Mouse (Mus musculus): ENCODE measurements around the gene Cd44. TPM values are rescaled to one million over a fixed set of nuclear protein-coding genes. Genes with fewer than 3 reads are reported as not detected.

Gene Cd44
- polyA plus RNA-seq, 1 experiment = 8.9 TPM

DNA sequence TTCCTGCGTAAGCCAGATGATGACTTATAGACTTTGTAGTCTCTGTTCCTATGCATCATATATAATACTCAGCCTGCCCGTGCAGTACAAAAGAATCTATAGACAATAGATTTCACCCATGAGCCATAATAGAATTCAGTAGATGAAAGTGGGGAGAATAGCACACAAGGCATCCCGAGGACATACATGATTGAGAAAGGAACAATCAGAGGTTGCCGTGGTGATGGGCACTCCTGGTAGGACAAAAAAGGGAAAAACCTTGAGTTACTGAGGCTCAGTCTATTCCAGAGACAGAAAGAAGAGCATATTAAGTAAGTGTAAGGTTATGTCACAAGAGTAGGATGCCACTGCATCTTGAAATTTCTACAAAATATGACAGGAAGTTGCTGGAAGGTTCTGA lies 31.7 kb upstream of the Cd44 start:
- Histone ChIP-seq H3K4me1 (ENCODE audit: control insufficient read depth, insufficient read depth, insufficient read length, low read length) (no peaks in the 10 kb centered on the region), H3K4me3 (ENCODE audit: low read depth, low read length) (no peak overlapping the region), H3K27ac (ENCODE audit: insufficient read depth, low read depth, low read length) (no peak overlapping the region), H3K36me3 (ENCODE audit: control insufficient read depth, insufficient read depth, low read length) (no peaks in the 10 kb centered on the region), H3K27me3 (ENCODE audit: control insufficient read depth, insufficient read depth, low read length) (no peaks in the 10 kb centered on the region)
- 84% methylated on average over 4 of the region's 4 CpGs for WGBS
- TF ChIP-seq POLR2A (IDR thresholded peaks at IDR 0.05; ENCODE audit: low read depth, low read length) (no peak), CTCF (IDR thresholded peaks at IDR 0.05; ENCODE audit: extremely low read depth, insufficient read length, insufficient replicate concordance, low read depth, low read length) (no peak)

DNA sequence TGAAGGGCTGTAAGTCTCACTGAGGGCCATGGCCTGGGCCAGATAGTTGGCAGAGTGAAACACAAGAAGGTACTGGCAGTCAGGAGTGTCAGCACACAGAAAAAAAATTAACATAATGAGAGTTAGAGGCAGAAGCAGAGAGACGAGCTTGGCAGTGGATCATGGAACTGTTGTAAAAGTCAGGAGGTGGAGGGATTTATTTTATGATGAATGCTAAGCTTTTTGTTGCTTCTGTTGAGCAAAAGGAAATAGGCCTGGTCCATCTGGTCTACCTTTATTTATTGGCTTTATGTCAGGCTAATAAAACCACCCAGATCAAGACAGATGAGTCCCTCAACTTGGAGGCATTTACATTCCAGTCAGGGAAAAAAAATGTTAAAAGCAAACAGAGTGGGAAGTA lies 31.2 kb upstream of the Cd44 start:
- Histone ChIP-seq H3K36me3 (ENCODE audit: control insufficient read depth, insufficient read depth, low read length) (no peaks in the 10 kb centered on the region), H3K4me3 (ENCODE audit: low read depth, low read length) (no peak overlapping the region), H3K27me3 (ENCODE audit: control insufficient read depth, insufficient read depth, low read length) (no peaks in the 10 kb centered on the region), H3K27ac (ENCODE audit: insufficient read depth, low read depth, low read length) (no peak overlapping the region), H3K4me1 (ENCODE audit: control insufficient read depth, insufficient read depth, insufficient read length, low read length) (no peaks in the 10 kb centered on the region)
- TF ChIP-seq POLR2A (IDR thresholded peaks at IDR 0.05; ENCODE audit: low read depth, low read length) (no peak), CTCF (IDR thresholded peaks at IDR 0.05; ENCODE audit: extremely low read depth, insufficient read length, insufficient replicate concordance, low read depth, low read length) (no peak)
- 34% methylated on average over 1 of the region's 1 CpGs for WGBS

DNA sequence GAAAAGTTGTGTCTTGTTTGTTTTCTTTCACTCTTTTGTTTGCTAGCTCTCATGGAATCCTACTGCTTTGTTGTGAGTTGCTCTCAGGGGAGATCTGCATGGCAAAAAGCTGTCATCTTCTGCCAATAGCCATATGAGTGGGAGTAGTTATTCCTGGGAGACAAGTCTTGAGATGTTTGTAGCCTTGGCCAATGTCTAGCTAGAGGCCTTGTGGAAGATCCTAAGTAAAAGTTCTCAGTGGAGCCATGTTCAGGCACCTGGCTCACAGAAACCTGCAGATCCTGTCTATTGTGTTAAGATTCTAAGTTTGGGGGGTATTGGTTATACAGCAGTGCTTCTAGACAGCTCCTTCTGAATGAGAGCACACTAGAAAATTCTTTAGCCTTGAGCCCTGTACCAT lies 26.7 kb upstream of the Cd44 start:
- TF ChIP-seq CTCF (IDR thresholded peaks at IDR 0.05; ENCODE audit: extremely low read depth, insufficient read length, insufficient replicate concordance, low read depth, low read length) = no peak
- Histone ChIP-seq H3K4me1 (ENCODE audit: control insufficient read depth, insufficient read depth, insufficient read length, low read length) (no peaks in the 10 kb centered on the region), H3K27ac (ENCODE audit: insufficient read depth, low read depth, low read length) (no peak overlapping the region), H3K4me3 (ENCODE audit: low read depth, low read length) (no peak overlapping the region), H3K36me3 (ENCODE audit: control insufficient read depth, insufficient read depth, low read length) (no peaks in the 10 kb centered on the region), H3K27me3 (ENCODE audit: control insufficient read depth, insufficient read depth, low read length) (no peaks in the 10 kb centered on the region)

DNA sequence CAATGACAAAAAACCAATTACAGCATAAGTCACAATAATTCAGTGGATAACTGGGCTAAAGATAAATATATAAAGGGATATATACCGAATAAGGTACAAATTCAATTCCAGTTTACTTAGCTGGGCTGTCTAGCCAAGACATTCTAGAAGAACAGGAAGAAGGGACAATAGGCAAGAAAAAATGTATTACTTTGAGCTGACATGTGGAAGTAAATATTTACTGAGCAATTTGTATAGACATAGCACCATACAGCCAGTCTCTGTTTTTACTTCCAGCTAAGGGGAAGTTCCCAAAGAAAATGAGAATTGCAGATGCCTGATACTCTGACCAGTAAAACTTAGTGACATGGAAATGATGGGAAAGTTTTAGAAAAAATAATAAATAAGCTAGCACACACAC lies 23.0 kb upstream of the Cd44 start:
- 62% methylated on average over 1 of the region's 1 CpGs for WGBS

DNA sequence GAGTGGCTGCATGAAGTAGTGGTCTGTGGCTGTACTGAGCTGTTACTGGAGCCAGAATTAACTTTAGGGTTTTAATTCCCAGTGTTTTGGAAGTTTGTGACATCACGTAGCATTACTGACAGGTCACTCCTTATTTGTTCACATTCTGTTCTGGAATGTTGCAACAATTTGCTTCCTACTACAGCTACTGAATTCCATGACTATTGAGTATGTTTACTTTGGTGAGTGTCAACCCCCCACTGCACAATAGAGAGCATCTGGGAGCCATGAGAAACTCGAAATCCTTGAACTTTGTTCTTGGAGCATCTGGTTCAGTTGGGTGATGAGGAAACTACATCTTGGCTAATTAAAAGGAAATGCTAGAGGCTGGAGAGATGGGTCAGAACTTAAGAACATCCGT lies 22.2 kb upstream of the Cd44 start:
- TF ChIP-seq POLR2A (IDR thresholded peaks at IDR 0.05; ENCODE audit: low read depth, low read length) (no peak), CTCF (IDR thresholded peaks at IDR 0.05; ENCODE audit: extremely low read depth, insufficient read length, insufficient replicate concordance, low read depth, low read length) (no peak)
- no peaks in the 10 kb centered on the region for H3K27me3 ChIP-seq (ENCODE audit: control insufficient read depth, insufficient read depth, low read length)
- WGBS = 54% methylated on average over 3 of the region's 3 CpGs
- no peaks in the 10 kb centered on the region for H3K36me3 ChIP-seq (ENCODE audit: control insufficient read depth, insufficient read depth, low read length)
- no peaks in the 10 kb centered on the region for H3K4me1 ChIP-seq (ENCODE audit: control insufficient read depth, insufficient read depth, insufficient read length, low read length)
- no peak overlapping the region for H3K4me3 ChIP-seq (ENCODE audit: low read depth, low read length)
- H3K27ac ChIP-seq (ENCODE audit: insufficient read depth, low read depth, low read length) = no peak overlapping the region

More for the DNA sequence above, 23.0 kb upstream of the Cd44 start:
- no peak for TF ChIP-seq POLR2A (IDR thresholded peaks at IDR 0.05; ENCODE audit: low read depth, low read length)
- TF ChIP-seq CTCF (IDR thresholded peaks at IDR 0.05; ENCODE audit: extremely low read depth, insufficient read length, insufficient replicate concordance, low read depth, low read length) = no peak
- H3K4me1 ChIP-seq (ENCODE audit: control insufficient read depth, insufficient read depth, insufficient read length, low read length) = no peaks in the 10 kb centered on the region
- H3K4me3 ChIP-seq (ENCODE audit: low read depth, low read length) = no peak overlapping the region
- no peak overlapping the region for H3K27ac ChIP-seq (ENCODE audit: insufficient read depth, low read depth, low read length)
- no peaks in the 10 kb centered on the region for H3K27me3 ChIP-seq (ENCODE audit: control insufficient read depth, insufficient read depth, low read length)
- no peaks in the 10 kb centered on the region for H3K36me3 ChIP-seq (ENCODE audit: control insufficient read depth, insufficient read depth, low read length)

DNA sequence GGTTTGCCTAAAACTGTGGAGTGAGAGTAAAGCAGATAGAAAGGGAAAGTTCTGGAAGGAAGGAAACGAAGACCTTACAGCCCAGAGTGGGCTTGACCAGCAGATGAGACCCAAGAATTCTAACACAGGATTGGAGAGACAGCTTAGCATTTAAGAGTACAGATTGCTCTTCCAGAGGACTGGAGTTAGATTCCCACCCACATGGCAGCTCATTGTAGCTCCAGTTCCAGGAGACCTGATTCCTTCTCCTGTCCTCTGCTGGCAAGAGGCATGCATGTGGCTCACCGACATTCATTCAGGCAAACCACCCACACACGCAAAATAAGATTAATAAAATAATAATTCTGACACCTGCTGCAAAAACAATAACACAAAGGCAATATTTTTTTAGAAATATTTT lies 20.6 kb upstream of the Cd44 start:
- Histone ChIP-seq H3K27ac (ENCODE audit: insufficient read depth, low read depth, low read length) (no peak overlapping the region), H3K4me1 (ENCODE audit: control insufficient read depth, insufficient read depth, insufficient read length, low read length) (no peaks in the 10 kb centered on the region), H3K4me3 (ENCODE audit: low read depth, low read length) (no peak overlapping the region), H3K27me3 (ENCODE audit: control insufficient read depth, insufficient read depth, low read length) (no peaks in the 10 kb centered on the region), H3K36me3 (ENCODE audit: control insufficient read depth, insufficient read depth, low read length) (no peaks in the 10 kb centered on the region)
- no peak for TF ChIP-seq CTCF (IDR thresholded peaks at IDR 0.05; ENCODE audit: extremely low read depth, insufficient read length, insufficient replicate concordance, low read depth, low read length)
- TF ChIP-seq POLR2A (IDR thresholded peaks at IDR 0.05; ENCODE audit: low read depth, low read length) = no peak
- WGBS = 96% methylated on average over 3 of the region's 3 CpGs

DNA sequence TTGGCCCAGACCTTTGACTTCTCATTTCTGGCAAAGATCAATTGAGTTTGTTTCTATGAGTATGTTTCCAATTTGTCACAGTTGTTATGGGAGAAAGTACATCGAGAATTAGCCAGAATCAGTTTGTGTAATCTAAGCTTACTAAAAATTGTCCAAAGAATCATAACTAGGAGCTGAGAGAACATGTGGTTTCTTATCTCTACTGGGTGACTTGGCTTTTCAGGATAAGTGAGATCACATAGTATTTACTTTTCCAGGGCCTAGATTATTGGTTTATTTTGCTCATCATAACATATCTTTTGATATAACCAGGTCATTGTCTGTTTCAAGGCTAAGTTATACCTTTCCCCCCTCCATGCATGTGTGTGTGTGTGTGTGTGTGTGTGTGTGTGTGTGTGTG lies 16.8 kb upstream of the Cd44 start:
- no peak overlapping the region for H3K27ac ChIP-seq (ENCODE audit: insufficient read depth, low read depth, low read length)
- H3K4me1 ChIP-seq (ENCODE audit: control insufficient read depth, insufficient read depth, insufficient read length, low read length) = peaks cover 2% of the 10 kb centered on the region; the same call in 1 of the 2 replicates
- no peak overlapping the region for H3K4me3 ChIP-seq (ENCODE audit: low read depth, low read length)
- H3K36me3 ChIP-seq (ENCODE audit: control insufficient read depth, insufficient read depth, low read length) = no peaks in the 10 kb centered on the region
- no peaks in the 10 kb centered on the region for H3K27me3 ChIP-seq (ENCODE audit: control insufficient read depth, insufficient read depth, low read length)
- 59% methylated on average over 1 of the region's 1 CpGs for WGBS
- TF ChIP-seq POLR2A (IDR thresholded peaks at IDR 0.05; ENCODE audit: low read depth, low read length) = no peak
- TF ChIP-seq CTCF (IDR thresholded peaks at IDR 0.05; ENCODE audit: extremely low read depth, insufficient read length, insufficient replicate concordance, low read depth, low read length) = no peak

DNA sequence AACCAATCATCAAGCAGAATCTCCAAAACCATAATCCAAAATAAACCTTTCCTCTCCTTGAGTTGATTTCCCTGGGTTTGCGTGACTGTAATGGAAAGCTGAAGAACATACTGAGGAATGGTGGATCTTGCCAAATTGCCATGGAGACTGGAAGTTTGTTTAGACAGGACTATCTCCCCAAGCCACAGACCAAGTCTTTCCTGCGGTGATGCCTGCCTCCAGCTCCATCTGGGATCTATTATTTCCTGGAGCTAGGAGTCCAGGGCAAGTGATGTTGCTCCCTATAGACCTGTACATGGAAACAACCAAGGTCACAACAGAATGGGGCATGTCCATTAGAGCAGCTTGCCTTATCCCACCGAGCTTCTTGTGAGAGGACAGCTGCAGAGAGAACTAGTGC lies 15.1 kb upstream of the Cd44 start:
- Histone ChIP-seq H3K4me3 (ENCODE audit: low read depth, low read length) (no peak overlapping the region), H3K27ac (ENCODE audit: insufficient read depth, low read depth, low read length) (no peak overlapping the region), H3K36me3 (ENCODE audit: control insufficient read depth, insufficient read depth, low read length) (no peaks in the 10 kb centered on the region), H3K27me3 (ENCODE audit: control insufficient read depth, insufficient read depth, low read length) (no peaks in the 10 kb centered on the region), H3K4me1 (ENCODE audit: control insufficient read depth, insufficient read depth, insufficient read length, low read length) (peaks cover 2% of the 10 kb centered on the region; the same call in 1 of the 2 replicates)
- TF ChIP-seq POLR2A (IDR thresholded peaks at IDR 0.05; ENCODE audit: low read depth, low read length) = no peak
- TF ChIP-seq CTCF (IDR thresholded peaks at IDR 0.05; ENCODE audit: extremely low read depth, insufficient read length, insufficient replicate concordance, low read depth, low read length) = no peak
- WGBS = 68% methylated on average over 3 of the region's 3 CpGs

Data from small intestine, adult 2 months (tissue).